Mouse (Mus musculus) stomach, embryonic 14.5 days (tissue): ENCODE data around the gene Cbfa2t3. TPM values are rescaled to one million over a fixed set of nuclear protein-coding genes. Genes with fewer than 3 reads are reported as not detected.

Experiments used
- ATAC-seq: fragments of 200-750 bp; cut with Nextera tagmentation; 2 replicates; pipeline ENCODE4 v1.8.0; 2017; ENCODE audit warnings: low read depth, moderate TSS enrichment; ENCODE audit not compliant: insufficient number of reproducible peaks, insufficient read depth, low FRiP score
- H3K27ac ChIP-seq: fragments of 300-500 bp; sonication (generic); 2 replicates; pipeline ENCODE4 v1.5.1; 2014; ENCODE audit warnings: mild to moderate bottlenecking, low read length, moderate library complexity, mixed read lengths
- H3K27me3 ChIP-seq: fragments of 300-500 bp; sonication (generic); 2 replicates; pipeline ENCODE4 v1.6.1; 2014; ENCODE audit warnings: low read length, control low read depth, mixed read lengths; ENCODE audit not compliant: control insufficient read depth, insufficient read depth
- H3K36me3 ChIP-seq: fragments of 300-500 bp; sonication (generic); 2 replicates; pipeline ENCODE4 v1.6.1; 2014; ENCODE audit warnings: mild to moderate bottlenecking, control low read depth, low read length, moderate library complexity, mixed read lengths; ENCODE audit not compliant: control insufficient read depth, insufficient read depth
- H3K4me1 ChIP-seq: fragments of 300-500 bp; sonication (generic); 2 replicates; pipeline ENCODE4 v1.6.1; 2014; ENCODE audit warnings: low read length, control low read depth, mixed read lengths; ENCODE audit not compliant: control insufficient read depth, insufficient read depth
- H3K4me2 ChIP-seq: fragments of 300-500 bp; sonication (generic); replicated peaks from 2 replicates; pipeline ENCODE4 v1.6.1; 2014; ENCODE audit warnings: low read depth, low read length, control low read depth
- H3K4me3 ChIP-seq: fragments of 300-500 bp; sonication (generic); 2 replicates; pipeline ENCODE4 v1.5.1; 2014; ENCODE audit warnings: low read depth, low read length, control low read depth
- H3K9ac ChIP-seq: fragments of 300-500 bp; sonication (generic); replicated peaks from 2 replicates; pipeline ENCODE4 v1.6.1; 2014; ENCODE audit warnings: low read depth, mild to moderate bottlenecking, control low read depth, low read length, moderate library complexity, mixed read lengths
- H3K9me3 ChIP-seq: fragments of 300-500 bp; sonication (generic); 2 replicates; pipeline ENCODE4 v1.6.1; 2016; ENCODE audit warnings: low read depth, low read length, control low read depth; ENCODE audit not compliant: control insufficient read depth
- WGBS: fragments of 180-500 bp; shearing (Covaris S2); extraction: QIAGEN DNeasy Blood & Tissue Kit; methylation state at CpG from one replicate; pipeline ENCODE4 v1.1.7; 2014; 5-methylcytosine and 5-hydroxymethylcytosine counted together
- polyA plus RNA-seq: library from polyadenylated mRNA; unstranded; fragments of >200 nt; fragmentation: Nextera tagmentation; extraction: Ambion mirVana; gene quantifications from 2 replicates; pipeline ENCODE4 v1.2.1, GENCODE M21; 2014

The Cbfa2t3 gene
- polyA plus RNA-seq, 1 experiment from 2014 or later: 4.1 TPM

DNA sequence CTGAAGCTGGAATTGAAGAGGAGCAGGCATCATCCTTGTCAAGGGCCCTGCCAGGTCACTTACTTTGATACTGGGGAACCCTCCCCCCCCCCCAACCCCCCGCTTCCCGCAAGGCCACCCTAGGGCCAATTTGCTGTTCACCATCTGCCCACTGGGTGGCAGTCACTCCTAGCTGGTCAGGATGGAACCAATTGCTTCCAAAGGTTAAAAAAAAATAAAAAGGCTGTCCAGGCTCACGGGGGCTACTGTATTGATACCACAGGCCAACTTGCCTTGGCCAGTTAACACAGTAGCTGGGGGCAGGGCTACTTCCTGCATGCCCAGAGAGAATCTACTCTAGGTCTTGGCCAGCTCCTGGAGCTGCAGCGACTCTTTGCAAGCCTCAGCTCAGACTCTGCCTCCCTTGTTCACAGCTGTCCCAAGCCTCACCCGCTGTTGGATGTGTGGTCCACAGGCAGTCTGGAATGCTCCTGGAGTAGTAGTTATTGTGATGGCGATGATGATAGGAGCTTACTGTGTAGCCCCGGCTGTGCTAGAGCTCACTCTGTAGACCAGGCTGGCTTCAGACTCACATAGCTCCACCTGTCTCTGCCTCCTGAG lies 80.9 kb downstream of the Cbfa2t3 start:
- H3K9ac ChIP-seq: no peak overlapping the region
- peaks cover 11% of the 10 kb centered on the region; the same call in 1 of the 2 replicates for H3K4me1 ChIP-seq
- no peak overlapping the region for H3K4me3 ChIP-seq
- H3K27ac ChIP-seq: no peak overlapping the region
- H3K4me2 ChIP-seq: no peak overlapping the region
- ATAC-seq: no peak
- no peaks in the 10 kb centered on the region for H3K9me3 ChIP-seq
- 38% methylated on average over 5 of the region's 7 CpGs for WGBS
- H3K36me3 ChIP-seq: peaks cover 5% of the 10 kb centered on the region; the same call in 1 of the 2 replicates
- H3K27me3 ChIP-seq: no peaks in the 10 kb centered on the region

DNA sequence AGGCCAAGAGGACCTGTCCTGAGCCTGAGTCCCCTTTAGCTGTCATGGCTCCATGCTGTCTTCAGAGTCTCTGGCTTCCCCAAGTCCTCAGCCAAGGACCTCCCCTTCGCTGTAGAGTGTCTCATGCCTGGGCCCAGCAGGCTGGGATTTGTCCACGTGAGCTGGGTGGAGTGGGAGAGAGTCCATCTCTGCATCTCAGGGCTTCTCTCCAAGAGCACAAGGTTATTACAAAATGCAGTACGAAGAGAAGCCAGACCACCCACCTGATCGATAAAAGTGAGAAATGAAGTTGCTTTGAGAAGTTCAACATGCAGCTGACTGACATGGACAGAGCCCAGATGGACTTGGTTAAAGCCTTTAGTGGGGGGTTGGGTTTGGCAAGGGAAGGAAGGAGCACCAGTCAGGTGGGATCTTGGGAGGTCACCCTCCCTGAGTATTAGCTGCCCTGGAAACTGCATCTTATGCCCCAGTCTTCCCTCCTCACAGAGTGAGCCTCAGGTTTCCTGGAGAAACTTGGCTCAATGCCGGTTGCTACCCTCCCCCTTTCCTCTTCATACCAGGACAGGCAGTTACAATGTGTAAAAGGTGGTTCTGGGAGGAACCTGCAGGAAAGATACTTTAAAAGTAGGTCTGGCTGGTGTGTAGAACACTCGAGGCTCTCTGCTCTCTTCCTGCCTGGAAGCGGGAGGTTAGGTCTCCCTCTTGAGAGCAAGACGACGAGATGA lies 82.6 kb downstream of the Cbfa2t3 start:
- no peak overlapping the region for H3K4me3 ChIP-seq
- H3K27ac ChIP-seq: peak overlapping the region; percentile 72
- H3K9me3 ChIP-seq: no peaks in the 10 kb centered on the region
- ATAC-seq: no peak; the same call in 1 of the 2 replicates
- 51% methylated on average over 9 of the region's 9 CpGs for WGBS
- H3K4me2 ChIP-seq: no peak overlapping the region
- peaks cover 16% of the 10 kb centered on the region for H3K4me1 ChIP-seq
- H3K36me3 ChIP-seq: peaks cover 5% of the 10 kb centered on the region; the same call in 1 of the 2 replicates
- H3K9ac ChIP-seq: no peak overlapping the region
- no peaks in the 10 kb centered on the region for H3K27me3 ChIP-seq

- Histone ChIP-seq H3K27ac (peak within 1 kb of the TSS; percentile 82), H3K36me3 (peaks cover 5% of the 10 kb centered on the region; the same call in 1 of the 2 replicates), H3K4me2 (peak within 1 kb of the TSS; percentile 88), H3K4me3 (peak within 1 kb of the TSS; percentile 63), H3K9me3 (no peaks in the 10 kb centered on the region), H3K9ac (peak within 1 kb of the TSS; percentile 43), H3K4me1 (peaks cover 15% of the 10 kb centered on the region), H3K27me3 (no peaks in the 10 kb centered on the region)
- ATAC-seq: peak; percentile 96
- under 1% methylated on average over 57 of the region's 57 CpGs for WGBS
These were observed 87.4 kb downstream of the Cbfa2t3 start, which contains the start of the genes Galns and Trappc2l for GRCm38 (mm10) chr8:122611295-122612133. Gene Galns (minus strand): TSS chr8:122611463. Gene Trappc2l (plus strand): TSS chr8:122611640.

DNA sequence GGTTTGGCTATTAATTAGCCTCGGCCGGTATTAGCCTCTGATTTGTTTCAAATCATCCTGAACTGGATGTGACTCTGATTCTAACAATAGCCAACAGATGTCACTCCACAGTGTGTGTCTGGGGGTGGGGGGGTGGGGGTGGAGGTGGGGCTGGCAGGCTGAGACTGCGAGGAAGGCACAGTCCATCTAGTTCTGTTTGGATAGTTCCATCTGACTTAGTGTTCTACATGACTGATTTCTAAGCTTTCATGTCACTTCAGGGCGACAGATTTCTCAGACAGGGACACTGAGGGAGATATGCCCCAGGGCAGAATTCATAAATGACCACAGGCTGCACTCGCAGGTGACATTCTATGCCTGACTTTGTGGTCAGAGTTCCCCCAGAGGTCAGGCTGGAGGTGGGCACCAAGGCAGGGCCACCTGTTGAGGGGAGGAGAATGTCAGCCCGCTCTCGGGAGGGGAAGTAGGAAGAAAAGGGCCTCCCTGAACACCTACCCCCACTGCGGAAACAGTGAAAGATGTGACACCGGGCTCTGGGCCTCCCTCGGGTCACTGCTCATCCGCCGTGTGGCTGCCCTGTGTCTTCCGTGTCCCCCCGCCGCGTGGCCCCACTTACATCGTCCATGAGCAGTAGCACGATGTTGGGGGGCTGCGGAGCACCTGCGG lies 88.2 kb downstream of the Cbfa2t3 start:
- Histone ChIP-seq H3K27ac (peak overlapping the region; percentile 59), H3K27me3 (no peaks in the 10 kb centered on the region), H3K4me3 (peak overlapping the region; percentile 63), H3K9me3 (no peaks in the 10 kb centered on the region), H3K36me3 (peaks cover 5% of the 10 kb centered on the region; the same call in 1 of the 2 replicates), H3K4me2 (peak overlapping the region; percentile 88), H3K9ac (peak overlapping the region; percentile 42), H3K4me1 (peaks cover 11% of the 10 kb centered on the region)
- ATAC-seq: no peak; the same call in 1 of the 2 replicates
- 4% methylated on average over 20 of the region's 20 CpGs for WGBS

DNA sequence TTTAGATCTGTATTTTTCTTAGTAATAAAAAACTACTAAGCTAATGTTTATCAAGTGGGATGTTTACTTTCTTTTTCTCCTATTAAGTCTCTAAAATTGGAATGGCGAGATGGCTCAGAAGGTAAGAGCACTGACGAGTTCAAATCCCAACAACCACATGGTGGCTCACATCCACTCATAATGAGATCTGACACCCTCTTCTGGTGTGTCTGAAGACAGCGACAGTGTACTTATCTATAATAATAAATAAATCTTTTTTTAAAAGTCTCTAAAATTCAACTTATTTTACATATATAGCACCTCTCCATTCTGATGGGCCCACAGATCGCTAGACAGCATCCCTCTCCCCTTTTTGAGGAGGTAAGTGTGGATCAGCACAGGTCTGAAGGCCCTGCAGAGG lies 88.7 kb downstream of the Cbfa2t3 start:
- Histone ChIP-seq H3K9me3 (no peaks in the 10 kb centered on the region), H3K4me1 (peaks cover 11% of the 10 kb centered on the region), H3K36me3 (peaks cover 5% of the 10 kb centered on the region; the same call in 1 of the 2 replicates), H3K27me3 (no peaks in the 10 kb centered on the region), H3K27ac (no peak overlapping the region), H3K9ac (no peak overlapping the region), H3K4me3 (0 out of 2 replicates have a peak overlapping the region, but pooled peaks have one; percentile 63), H3K4me2 (peak overlapping the region; percentile 88; the same call in 1 of the 2 replicates)
- whole genome bisulfite sequencing: 56% methylated on average over 4 of the region's 4 CpGs
- no peak for ATAC-seq

- 84% methylated on average over 11 of the region's 12 CpGs for WGBS
- no peak overlapping the region for H3K4me3 ChIP-seq
- H3K4me1 ChIP-seq: 0 out of 2 replicates have a peak, but pooled peaks cover 3% of the 10 kb centered on the region
- no peak for ATAC-seq
- no peaks in the 10 kb centered on the region for H3K36me3 ChIP-seq
- no peak overlapping the region for H3K9ac ChIP-seq
- no peak overlapping the region for H3K4me2 ChIP-seq
- H3K9me3 ChIP-seq: no peaks in the 10 kb centered on the region
- H3K27me3 ChIP-seq: no peaks in the 10 kb centered on the region
- no peak overlapping the region for H3K27ac ChIP-seq
These were observed 92.1 kb downstream of the Cbfa2t3 start for GRCm38 (mm10) chr8:122606810-122607209.

- Histone ChIP-seq H3K27me3 (no peaks in the 10 kb centered on the region), H3K4me1 (0 out of 2 replicates have a peak, but pooled peaks cover 1% of the 10 kb centered on the region), H3K4me2 (no peak overlapping the region), H3K9me3 (no peaks in the 10 kb centered on the region), H3K36me3 (no peaks in the 10 kb centered on the region; the same call in 1 of the 2 replicates), H3K27ac (no peak overlapping the region), H3K4me3 (no peak overlapping the region), H3K9ac (no peak overlapping the region)
- 79% methylated on average over 4 of the region's 4 CpGs for WGBS
- ATAC-seq: no peak
These were observed 93.5 kb downstream of the Cbfa2t3 start for GRCm38 (mm10) chr8:122605367-122605766.
